Mouse (Mus musculus): ENCODE measurements around the gene Stx5a.

DNA sequence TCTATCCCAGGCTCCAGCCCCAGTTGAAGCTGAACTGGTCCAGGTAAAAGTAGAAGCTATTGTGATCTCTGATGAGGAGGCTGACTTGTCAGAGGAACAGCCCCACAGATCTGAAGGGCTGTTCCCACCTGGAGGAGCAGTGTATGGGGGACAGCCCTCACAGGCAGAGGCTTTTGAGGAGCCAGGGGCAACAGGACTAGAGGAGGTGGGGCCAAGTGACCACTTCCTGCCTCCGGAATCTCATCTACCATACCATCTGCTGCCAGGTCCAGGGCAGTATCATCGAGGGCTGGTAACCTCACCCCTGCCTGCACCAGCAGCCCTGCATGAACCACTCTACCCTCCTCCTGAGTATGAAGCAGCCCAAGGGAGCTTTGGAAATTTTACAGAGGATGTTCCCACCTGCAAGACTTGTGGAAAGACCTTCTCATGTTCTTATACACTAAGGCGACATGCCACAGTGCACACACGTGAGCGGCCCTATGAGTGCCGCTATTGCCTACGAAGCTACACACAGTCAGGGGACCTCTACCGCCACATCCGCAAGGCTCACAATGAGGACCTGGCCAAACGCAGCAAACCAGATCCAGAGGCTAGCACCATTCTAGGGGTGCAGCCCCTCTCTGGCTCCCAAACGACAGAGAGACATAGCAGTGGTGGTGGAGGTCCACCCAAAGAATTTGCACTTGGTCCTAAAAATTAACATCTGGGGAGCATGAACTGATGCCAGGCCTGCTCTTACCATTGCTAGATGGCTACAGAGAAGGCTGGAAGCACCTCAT, 62.9 kb downstream of the Stx5a start:
- TF ChIP-seq POLR2A (IDR thresholded peaks at IDR 0.05; ENCODE audit: insufficient read length, low read depth) (no peak), POLR2AphosphoS2 (IDR thresholded peaks at IDR 0.05; ENCODE audit: insufficient read length, low read depth) (peak; percentile 16), MAX (IDR thresholded peaks at IDR 0.05; ENCODE audit: low read depth) (no peak), MYOD1 (IDR thresholded peaks at IDR 0.05; ENCODE audit: control insufficient read depth in 1 of 3, insufficient read length in 2 of 3, low read depth in 2 of 3) (no peak), SRF (IDR thresholded peaks at IDR 0.05; ENCODE audit: control insufficient read depth, insufficient read length, low read depth) (no peak), MYOG (IDR thresholded peaks at IDR 0.05; ENCODE audit: control insufficient read depth in 1 of 3, insufficient read depth in 1 of 3, insufficient read length in 2 of 3, low read depth in 2 of 3) (no peak), REST (IDR thresholded peaks at IDR 0.05; ENCODE audit: insufficient read depth, insufficient read length) (no peak), USF1 (IDR thresholded peaks at IDR 0.05; ENCODE audit: low read depth) (no peak), TCF3 (IDR thresholded peaks at IDR 0.05; ENCODE audit: insufficient read length, low read depth) (no peak), TCF12 (IDR thresholded peaks at IDR 0.05; ENCODE audit: insufficient read depth, poor library complexity, severe bottlenecking) (no peak), E2F4 (IDR thresholded peaks at IDR 0.05; ENCODE audit: insufficient read depth) (no peak)
